Comparison of ENCODE assay signal across 18 mouse cellular contexts in the genomic region with DNA sequence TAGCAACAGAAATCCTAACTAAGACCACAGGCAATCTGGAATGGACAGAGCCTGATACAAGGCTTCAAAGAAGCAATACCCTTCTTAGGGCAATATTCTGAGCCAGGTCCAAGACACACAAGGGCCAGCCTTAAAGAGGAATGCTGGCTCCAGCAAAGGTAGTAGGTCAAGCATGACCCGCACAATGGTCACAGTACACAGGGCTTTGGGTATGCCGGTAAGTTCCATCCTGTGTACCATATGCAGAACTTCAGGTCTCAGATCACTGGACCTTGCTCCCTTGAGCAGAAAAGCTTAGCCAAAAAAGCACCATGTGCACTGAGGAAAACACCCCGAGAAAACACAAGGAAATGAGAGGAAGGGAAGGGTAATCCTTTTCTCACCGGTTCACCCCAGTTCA. TPM values are rescaled to one million over a fixed set of nuclear protein-coding genes. Genes with fewer than 3 reads are reported as not detected.
DNase-seq lines count a peak whose midpoint lies in the region; ATAC-seq and TF ChIP-seq lines count a peak whose summit lies in the region.
"Had no signal": no experiment of that assay in that cellular context is flagged by ENCODE, and none has a peak within 500 bp of the region (broad histone marks: within the 10 kb centered on the region; RNA-seq: fewer than 3 reads in every experiment).

No protein-coding gene starts in this region.

- H3K9ac ChIP-seq in kidney, embryonic 14.5 days (ENCODE audit: low read depth, low read length): no peak overlapping the region
- H3K9ac ChIP-seq in midbrain, postnatal 0 days (replicated peaks; ENCODE audit: low read length, poor library complexity, severe bottlenecking): no peak overlapping the region
- H3K9ac ChIP-seq: limb, embryonic 15.5 days; midbrain, embryonic 12.5 days had no signal

- no peak for ATAC-seq in erythroblast, adult 5-6 weeks (replicated peaks; ENCODE audit: low FRiP score, poor library complexity, severe bottlenecking)
- ATAC-seq in kidney, embryonic 14.5 days (ENCODE audit: low FRiP score, low TSS enrichment): no peak
- no peak for ATAC-seq in midbrain, postnatal 0 days (ENCODE audit: low FRiP score)

- no peak for TF ChIP-seq CTCF in midbrain, postnatal 0 days (IDR thresholded peaks at IDR 0.05)
- no peak for TF ChIP-seq CTCF in layer of hippocampus, adult 2 months (conservative IDR thresholded peaks at IDR 0.05)

- no peak overlapping the region for H3K27ac ChIP-seq in kidney, embryonic 14.5 days (ENCODE audit: low read depth, low read length)
- H3K27ac ChIP-seq in midbrain, postnatal 0 days (ENCODE audit: low read depth, low read length): no peak overlapping the region
- H3K27ac ChIP-seq in layer of hippocampus, adult 2 months: no peak overlapping the region
- H3K27ac ChIP-seq: limb, embryonic 15.5 days; lung, embryonic 15.5 days; midbrain, embryonic 12.5 days had no signal

- H3K4me2 ChIP-seq in kidney, embryonic 14.5 days (replicated peaks; ENCODE audit: low read depth, low read length): no peak overlapping the region
- 0 out of 2 replicates have a peak overlapping the region, but pooled peaks have one; percentile 77 for H3K4me2 ChIP-seq in midbrain, postnatal 0 days (ENCODE audit: low read depth, low read length, poor library complexity, severe bottlenecking)

- peak; percentile 68 for DNase-seq in kidney, adult 11 months
- DNase-seq in kidney, adult 8-10 months: peak; percentile 55 to 66
- no peak for DNase-seq in midbrain, postnatal 0 days (ENCODE audit: low spot score)
- no peak for DNase-seq in layer of hippocampus, adult 2 months (ENCODE audit: low spot score in 2 of 2)
- no peak for DNase-seq in left cerebral cortex, adult 18-20 months (ENCODE audit: low spot score in 2 of 2)
- DNase-seq: adrenal gland, adult 8-10 months; right cerebral cortex, postnatal 14 days; thymus, adult 18-20 months had no signal

- peak overlapping the region; percentile 15 for H3K4me3 ChIP-seq in erythroblast, embryonic 14.5 days (replicated peaks)
- no peak overlapping the region for H3K4me3 ChIP-seq in kidney, embryonic 14.5 days (ENCODE audit: low read length)
- H3K4me3 ChIP-seq in midbrain, postnatal 0 days (ENCODE audit: low read depth, low read length): no peak overlapping the region
- no peak overlapping the region; the same call in 1 of the 2 replicates for H3K4me3 ChIP-seq in layer of hippocampus, adult 2 months

- peaks cover 53% of the 10 kb centered on the region for H3K36me3 ChIP-seq in erythroblast, embryonic 14.5 days (ENCODE audit: control insufficient read depth)
- H3K36me3 ChIP-seq in kidney, embryonic 14.5 days (ENCODE audit: control insufficient read depth, insufficient read depth, low read length): peaks cover 44% of the 10 kb centered on the region
- H3K36me3 ChIP-seq in midbrain, postnatal 0 days (ENCODE audit: insufficient read depth, low read length): peaks cover 41% of the 10 kb centered on the region

- H3K9me3 ChIP-seq in erythroblast, embryonic 14.5 days (ENCODE audit: control insufficient read depth, low read length): no peaks in the 10 kb centered on the region; the same call in 1 of the 2 replicates
- H3K9me3 ChIP-seq in kidney, embryonic 14.5 days (ENCODE audit: control insufficient read depth, low read length): no peaks in the 10 kb centered on the region
- no peaks in the 10 kb centered on the region for H3K9me3 ChIP-seq in midbrain, postnatal 0 days (ENCODE audit: low read length)
- H3K9me3 ChIP-seq: limb, embryonic 15.5 days; lung, embryonic 15.5 days; midbrain, embryonic 12.5 days had no signal

- peaks cover 3% of the 10 kb centered on the region for H3K27me3 ChIP-seq in erythroblast, embryonic 14.5 days (ENCODE audit: control insufficient read depth)
- no peaks in the 10 kb centered on the region for H3K27me3 ChIP-seq in kidney, embryonic 14.5 days (ENCODE audit: control insufficient read depth, insufficient read depth, low read length)
- peaks cover 3% of the 10 kb centered on the region; the same call in 1 of the 2 replicates for H3K27me3 ChIP-seq in midbrain, postnatal 0 days (ENCODE audit: insufficient read depth, low read length)
- H3K27me3 ChIP-seq: limb, embryonic 15.5 days; lung, embryonic 15.5 days had no signal

- whole genome bisulfite sequencing in kidney, embryonic 14.5 days: 83% methylated on average over 4 of the region's 4 CpGs
- 87% methylated on average over 4 of the region's 4 CpGs for WGBS in midbrain, postnatal 0 days

- peaks cover 29% of the 10 kb centered on the region for H3K4me1 ChIP-seq in erythroblast, embryonic 14.5 days (ENCODE audit: control insufficient read depth)
- H3K4me1 ChIP-seq in kidney, embryonic 14.5 days (ENCODE audit: control insufficient read depth, insufficient read depth, low read length): peaks cover 13% of the 10 kb centered on the region
- H3K4me1 ChIP-seq in midbrain, postnatal 0 days (ENCODE audit: insufficient read depth, low read length): peaks cover 4% of the 10 kb centered on the region; the same call in 1 of the 2 replicates

RNA-seq across cellular contexts. Expression of gene Gm20538, which starts 0.7 kb away (rescaled TPM):
- polyA plus RNA-seq in erythroblast, embryonic 14.5 days (2012): not detected in 2 replicates
- not detected in 2 replicates for total RNA-seq in erythroblast, adult 5-6 weeks (2015; ENCODE audit: low replicate concordance)
- total RNA-seq in erythroblast, adult 5-6 weeks (2017; ENCODE audit: low replicate concordance): not detected in 2 replicates
- polyA plus RNA-seq in kidney, embryonic 14.5 days (2014; fragmentation: Nextera tagmentation; extraction: Ambion mirVana): not detected in 2 replicates
- total RNA-seq in midbrain, postnatal 0 days (2014; rRNA removed): not detected in 2 replicates
- not detected in 2 replicates for polyA plus RNA-seq in midbrain, postnatal 0 days (2015; fragmentation: Nextera tagmentation; extraction: Ambion mirVana)
- not detected for total RNA-seq in layer of hippocampus, adult 2 months (2021)
- total RNA-seq in left cerebral cortex, adult 18-20 months (2021): not detected
- total RNA-seq: adrenal gland, adult 8-10 months; common myeloid progenitor, adult 5-6 weeks; heart, adult 8-10 months; left cerebral cortex, adult 8-10 months had no signal
- polyA plus RNA-seq: intestine, embryonic 14.5 days; limb, embryonic 15.5 days; lung, embryonic 15.5 days; midbrain, embryonic 12.5 days had no signal

RNA-seq across cellular contexts. Expression of gene Ndufb8, which starts 2.0 kb away (rescaled TPM):
- polyA plus RNA-seq in erythroblast, embryonic 14.5 days (2012): 36.7 and 46.9 TPM in 2 replicates
- 83.0 and 127 TPM in 2 replicates for total RNA-seq in erythroblast, adult 5-6 weeks (2015; ENCODE audit: low replicate concordance)
- total RNA-seq in erythroblast, adult 5-6 weeks (2017; ENCODE audit: low replicate concordance): 60.4 and 63.0 TPM in 2 replicates
- 579 and 700 TPM in 2 replicates for polyA plus RNA-seq in kidney, embryonic 14.5 days (2014; fragmentation: Nextera tagmentation; extraction: Ambion mirVana)
- 387 and 560 TPM in 2 replicates for total RNA-seq in midbrain, postnatal 0 days (2014; rRNA removed)
- polyA plus RNA-seq in midbrain, postnatal 0 days (2015; fragmentation: Nextera tagmentation; extraction: Ambion mirVana): 841 and 914 TPM in 2 replicates
- 100 to 1,000 TPM; 349 to 378 TPM for total RNA-seq in layer of hippocampus, adult 2 months (2021)
- total RNA-seq in left cerebral cortex, adult 18-20 months (2021): 100 to 1,000 TPM; 368 to 386 TPM

RNA-seq across cellular contexts. Expression of gene Sec31b, which starts 7.6 kb away (rescaled TPM):
- polyA plus RNA-seq in erythroblast, embryonic 14.5 days (2012): 0.04 TPM in 1 of 2 replicates, not detected in the other
- total RNA-seq in erythroblast, adult 5-6 weeks (2015; ENCODE audit: low replicate concordance): 0.42 TPM in 1 of 2 replicates, not detected in the other
- total RNA-seq in erythroblast, adult 5-6 weeks (2017; ENCODE audit: low replicate concordance): 0.26 and 0.56 TPM in 2 replicates
- 0.76 and 0.87 TPM in 2 replicates for polyA plus RNA-seq in kidney, embryonic 14.5 days (2014; fragmentation: Nextera tagmentation; extraction: Ambion mirVana)
- total RNA-seq in midbrain, postnatal 0 days (2014; rRNA removed): 0.11 and 0.38 TPM in 2 replicates
- polyA plus RNA-seq in midbrain, postnatal 0 days (2015; fragmentation: Nextera tagmentation; extraction: Ambion mirVana): 0.13 and 0.26 TPM in 2 replicates
- total RNA-seq in layer of hippocampus, adult 2 months (2021): under 1 TPM; 0.12 to 0.67 TPM
- under 1 TPM; 0.19 to 0.56 TPM for total RNA-seq in left cerebral cortex, adult 18-20 months (2021)

RNA-seq across cellular contexts. Expression of gene Hif1an, which starts 9.4 kb away (rescaled TPM):
- polyA plus RNA-seq in erythroblast, embryonic 14.5 days (2012): 0.23 and 0.58 TPM in 2 replicates
- total RNA-seq in erythroblast, adult 5-6 weeks (2015; ENCODE audit: low replicate concordance): 2.1 TPM in 2 replicates
- 3.5 and 4.1 TPM in 2 replicates for total RNA-seq in erythroblast, adult 5-6 weeks (2017; ENCODE audit: low replicate concordance)
- 20.6 and 28.0 TPM in 2 replicates for polyA plus RNA-seq in kidney, embryonic 14.5 days (2014; fragmentation: Nextera tagmentation; extraction: Ambion mirVana)
- total RNA-seq in midbrain, postnatal 0 days (2014; rRNA removed): 9.3 and 12.2 TPM in 2 replicates
- 15.8 and 18.1 TPM in 2 replicates for polyA plus RNA-seq in midbrain, postnatal 0 days (2015; fragmentation: Nextera tagmentation; extraction: Ambion mirVana)
- total RNA-seq in layer of hippocampus, adult 2 months (2021): 10 to 100 TPM; 32.7 to 33.6 TPM
- 10 to 100 TPM; 33.5 to 34.2 TPM for total RNA-seq in left cerebral cortex, adult 18-20 months (2021)

Comparison
In these comparisons a context has a peak if more than half of its experiments do, and no peak if none do; other contexts are left out.
1. DNase-seq: peak in kidney, adult 11 months (single experiment) and kidney, adult 8-10 months (2 of 2); none in midbrain, postnatal 0 days (single experiment), layer of hippocampus, adult 2 months (0 of 2) and left cerebral cortex, adult 18-20 months (0 of 2).